Mouse (Mus musculus): ENCODE data around the gene Rpl23.

Rpl23 gene

DNA sequence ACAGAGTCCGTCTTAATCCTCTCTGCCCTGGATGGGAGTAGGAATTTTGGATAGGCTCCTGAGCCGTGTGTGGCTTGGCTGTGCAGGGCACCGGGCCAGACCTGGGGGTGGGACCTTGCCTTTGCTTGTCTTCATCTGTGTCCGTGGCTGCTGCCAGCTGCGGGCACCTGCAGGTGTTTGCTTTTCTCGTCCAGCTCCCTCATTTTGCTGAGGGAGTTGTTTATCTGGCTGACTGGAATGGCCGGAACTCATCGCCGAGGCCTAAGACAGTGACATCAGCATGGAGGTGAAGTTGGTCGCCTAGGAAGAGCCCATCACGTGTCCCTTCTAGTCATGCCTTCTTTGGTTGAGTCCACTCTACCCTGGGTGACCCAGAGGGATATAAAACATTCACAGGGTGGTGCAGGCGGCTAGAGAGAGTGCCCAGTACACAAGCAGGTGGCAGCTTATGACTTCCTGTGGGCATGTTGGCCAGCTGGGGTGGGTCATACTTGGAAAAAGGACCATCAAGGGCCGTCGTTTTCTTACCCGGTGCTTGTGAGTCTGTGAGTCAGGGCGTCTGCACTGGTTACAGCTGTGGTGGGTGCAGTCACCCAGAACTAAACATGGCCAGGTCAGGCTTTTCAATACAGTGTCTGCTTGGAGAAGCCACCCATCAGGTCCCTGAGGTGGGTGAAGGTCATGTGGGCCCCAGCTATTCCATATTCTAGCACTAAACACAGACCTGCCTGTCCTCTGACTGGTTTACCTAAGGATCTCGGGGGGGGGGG, 31.7 kb upstream of the Rpl23 start:
- DNase-seq (ENCODE audit: low read depth, low spot score): no peak

- peak; percentile 54 for DNase-seq (ENCODE audit: low read depth, low spot score)
Observed at GRCm38 (mm10) chr11:97813085-97813484, 30.8 kb upstream of the Rpl23 start.

DNA sequence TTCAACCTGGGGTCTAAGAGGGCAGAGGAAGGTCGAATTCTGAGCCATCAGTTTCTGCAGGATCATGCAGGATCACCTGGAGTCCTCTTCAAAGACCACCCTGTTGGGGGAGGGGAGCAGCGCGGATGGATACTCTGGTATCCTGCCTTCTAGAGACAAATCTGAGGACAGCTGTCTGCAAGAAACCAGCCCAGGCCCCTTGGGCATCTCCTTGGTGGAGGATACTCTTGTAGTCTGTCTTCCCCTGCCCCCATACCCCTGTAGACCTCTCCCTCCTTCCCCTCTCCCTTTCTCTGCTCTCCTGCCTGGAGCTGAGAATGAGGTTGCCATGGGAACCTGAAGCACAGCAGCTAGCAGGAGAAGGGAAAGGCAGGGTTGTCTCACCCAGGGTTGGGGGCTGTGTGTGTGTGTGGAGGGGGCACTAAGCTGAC, 30.3 kb upstream of the Rpl23 start:
- DNase-seq (ENCODE audit: low read depth, low spot score): peak; percentile 86

DNA sequence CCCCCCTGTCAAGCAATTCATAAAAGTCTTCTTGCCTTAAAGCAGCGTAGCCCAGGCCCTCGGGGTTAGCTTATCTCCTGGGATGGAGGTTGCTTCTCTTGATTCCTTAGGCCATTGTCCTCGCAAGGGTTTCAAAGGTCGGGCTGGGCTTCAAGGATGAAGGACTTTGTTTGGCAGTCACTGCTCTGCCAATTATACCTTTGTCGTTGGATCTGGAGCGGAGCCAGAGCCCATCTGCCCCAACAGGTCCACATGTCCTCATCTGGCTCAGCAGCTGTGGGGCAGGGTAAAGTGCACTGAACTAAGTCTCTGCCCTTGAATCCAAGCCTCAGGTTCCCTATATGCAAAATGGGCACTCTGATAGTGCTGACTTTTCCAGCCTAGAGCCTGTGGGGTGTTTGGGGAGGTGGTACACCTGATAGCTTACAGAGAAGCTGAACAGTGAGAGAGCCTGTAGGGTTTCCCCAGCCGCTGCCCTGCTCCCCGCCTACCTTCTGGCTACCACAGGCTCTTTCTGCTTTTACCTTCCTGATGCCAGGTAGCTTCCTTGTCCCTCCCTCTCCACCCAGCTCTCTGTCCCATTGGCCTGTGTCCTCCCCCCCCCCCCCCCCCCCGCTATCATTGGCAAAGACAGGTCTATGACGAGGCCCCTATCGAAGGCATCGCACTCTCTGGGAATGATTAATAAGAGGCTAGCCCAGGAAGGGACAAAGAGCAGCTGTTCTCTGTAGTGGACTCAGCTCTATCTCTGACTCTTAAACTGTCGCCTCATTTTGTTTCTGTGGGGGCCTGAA, 29.5 kb upstream of the Rpl23 start:
- no peak for DNase-seq (ENCODE audit: low read depth, low spot score)

GRCm38 (mm10) chr11:97810970-97811369, 28.7 kb upstream of the Rpl23 start:
- DNase-seq (ENCODE audit: low read depth, low spot score): no peak

DNA sequence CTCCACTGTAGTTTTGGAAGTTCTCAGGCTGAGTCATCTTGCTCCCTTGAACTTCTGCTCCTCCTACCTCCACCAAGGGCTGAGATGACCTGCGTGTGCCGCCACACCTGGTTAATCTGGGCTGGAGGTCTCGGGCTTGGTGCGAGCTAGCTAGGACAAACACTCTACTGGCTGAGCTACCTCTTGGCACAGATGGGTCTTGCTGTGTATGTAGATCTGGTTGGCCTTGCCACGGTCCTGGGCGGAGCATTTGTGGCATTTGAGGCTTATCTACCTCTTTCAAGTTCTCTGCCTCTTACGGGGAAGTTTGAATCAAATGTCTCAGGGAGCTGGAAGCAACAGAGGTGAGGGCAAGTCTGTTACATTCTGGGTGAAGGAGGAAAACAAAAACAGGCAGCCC, 28.1 kb upstream of the Rpl23 start:
- no peak for DNase-seq (ENCODE audit: low read depth, low spot score)

GRCm38 (mm10) chr11:97809235-97810121, 27.2 kb upstream of the Rpl23 start:
- no peak for DNase-seq (ENCODE audit: low read depth, low spot score)

GRCm38 (mm10) chr11:97808621-97809234, 26.5 kb upstream of the Rpl23 start:
- DNase-seq (ENCODE audit: low read depth, low spot score): peak; percentile 63

GRCm38 (mm10) chr11:97808093-97808492, 25.9 kb upstream of the Rpl23 start:
- DNase-seq (ENCODE audit: low read depth, low spot score): no peak

DNA sequence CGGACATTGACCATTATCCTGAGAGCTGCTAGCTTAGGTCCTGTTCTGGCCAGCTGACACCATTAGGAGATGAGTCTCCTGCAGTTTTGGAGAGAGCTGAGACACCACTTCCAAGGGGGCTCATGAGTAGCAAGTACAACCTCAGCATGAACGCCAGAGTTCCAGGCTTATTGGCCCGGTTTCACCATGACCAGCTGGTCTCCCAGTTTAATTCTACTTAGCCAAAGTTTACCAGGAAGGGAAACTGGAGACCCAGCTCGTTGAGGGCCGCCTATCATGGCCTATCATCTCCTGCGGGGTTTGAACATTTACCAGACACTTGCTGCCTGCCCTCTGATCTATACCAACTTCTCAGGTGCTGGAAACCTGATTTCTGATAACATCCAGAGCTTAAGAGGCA, 25.4 kb upstream of the Rpl23 start:
- DNase-seq (ENCODE audit: low read depth, low spot score): no peak

GRCm38 (mm10) chr11:97806613-97806964, 24.4 kb upstream of the Rpl23 start:
- DNase-seq (ENCODE audit: low read depth, low spot score): no peak

DNA sequence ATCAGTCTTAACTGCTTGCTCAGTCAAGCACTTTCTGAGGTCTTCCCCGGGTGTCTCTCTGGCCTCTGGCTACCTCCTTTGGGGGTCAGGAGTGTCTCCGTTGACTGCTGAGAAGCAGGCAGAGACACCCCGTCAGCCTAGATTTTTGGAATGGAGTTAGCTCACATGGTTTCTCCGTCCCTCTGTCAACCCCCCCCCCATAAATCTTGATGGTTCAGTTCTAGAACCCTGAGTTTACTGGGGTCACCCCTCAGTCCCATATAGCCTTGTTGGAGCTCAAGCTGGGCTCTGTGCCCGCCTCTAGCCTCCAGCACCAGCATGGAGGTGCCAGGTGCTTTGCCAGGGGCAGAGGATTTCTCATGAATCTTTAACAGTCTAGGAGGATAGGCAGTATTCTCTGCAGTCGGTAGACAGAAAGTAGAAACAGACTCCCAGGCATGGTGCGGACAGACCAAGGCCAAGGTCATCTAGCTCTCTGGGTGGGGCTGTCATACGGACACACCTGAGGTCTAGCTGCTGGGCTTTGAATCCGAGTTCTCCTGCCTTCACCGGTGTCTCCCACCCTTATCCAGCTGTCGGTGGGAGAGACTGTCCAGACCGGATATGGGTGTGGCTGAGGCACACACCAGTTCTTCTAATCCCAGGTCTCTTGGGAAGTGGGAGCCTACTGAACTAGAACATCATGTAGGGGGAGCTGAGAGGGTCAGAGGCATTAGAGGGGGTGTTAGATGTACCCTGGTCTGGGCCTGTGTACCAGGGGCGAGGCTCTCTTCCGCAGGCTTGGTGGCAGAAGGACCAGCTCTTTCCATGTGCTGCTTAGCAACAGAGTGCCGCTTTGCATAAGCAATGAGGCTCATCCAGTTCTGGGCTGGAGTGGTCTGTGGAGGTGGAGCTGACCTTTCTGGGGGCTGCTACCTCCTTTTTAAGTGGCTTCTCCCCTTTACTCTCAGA, 23.7 kb upstream of the Rpl23 start:
- DNase-seq (ENCODE audit: low read depth, low spot score): no peak

DNA sequence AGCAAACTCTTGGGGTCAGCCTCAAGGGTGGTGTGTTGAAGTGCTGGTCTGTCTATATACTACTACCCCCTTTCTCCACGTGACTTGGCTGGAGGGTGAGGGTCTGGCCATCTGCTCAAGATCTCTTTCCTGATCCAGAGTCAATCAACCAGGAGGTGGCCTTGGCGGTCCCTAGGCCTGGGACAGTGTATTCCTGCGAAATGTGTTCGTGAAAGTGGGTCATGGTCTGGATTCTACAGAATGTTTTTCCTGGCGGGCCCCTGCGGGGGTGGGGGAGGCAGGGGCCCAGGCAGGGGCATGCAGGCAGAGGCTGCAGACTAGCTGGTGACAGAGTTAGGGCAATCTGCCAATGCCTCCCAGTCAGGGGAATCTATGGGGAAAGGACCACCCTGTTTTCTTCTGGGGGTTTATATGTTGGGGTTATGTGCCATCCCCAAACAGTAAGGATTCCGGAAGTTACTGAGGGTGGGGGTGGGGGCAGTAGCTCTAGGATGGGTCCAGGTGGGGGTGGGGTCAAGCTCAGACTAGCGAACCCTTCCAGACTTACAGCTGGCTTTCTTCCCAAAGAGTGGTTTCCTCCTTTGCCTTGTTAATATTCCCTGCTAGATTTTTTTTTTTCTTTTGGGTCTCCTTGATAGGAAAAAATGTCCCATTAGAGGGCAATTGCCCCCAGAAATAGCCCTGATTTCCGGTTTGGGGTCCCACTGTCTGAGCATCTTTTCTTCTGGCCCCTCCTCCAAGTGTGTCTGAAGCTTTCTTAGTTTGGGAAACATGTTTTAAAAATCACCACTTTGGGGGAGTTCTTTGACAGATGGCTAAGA, 22.8 kb upstream of the Rpl23 start:
- no peak for DNase-seq (ENCODE audit: low read depth, low spot score)

- no peak for DNase-seq (ENCODE audit: low read depth, low spot score)
Observed at GRCm38 (mm10) chr11:97803847-97804246, 21.6 kb upstream of the Rpl23 start.

- DNase-seq (ENCODE audit: low read depth, low spot score): no peak
Observed at GRCm38 (mm10) chr11:97802495-97802894, 20.3 kb upstream of the Rpl23 start.

GRCm38 (mm10) chr11:97802194-97802470, 19.9 kb upstream of the Rpl23 start:
- no peak for DNase-seq (ENCODE audit: low read depth, low spot score)

DNA sequence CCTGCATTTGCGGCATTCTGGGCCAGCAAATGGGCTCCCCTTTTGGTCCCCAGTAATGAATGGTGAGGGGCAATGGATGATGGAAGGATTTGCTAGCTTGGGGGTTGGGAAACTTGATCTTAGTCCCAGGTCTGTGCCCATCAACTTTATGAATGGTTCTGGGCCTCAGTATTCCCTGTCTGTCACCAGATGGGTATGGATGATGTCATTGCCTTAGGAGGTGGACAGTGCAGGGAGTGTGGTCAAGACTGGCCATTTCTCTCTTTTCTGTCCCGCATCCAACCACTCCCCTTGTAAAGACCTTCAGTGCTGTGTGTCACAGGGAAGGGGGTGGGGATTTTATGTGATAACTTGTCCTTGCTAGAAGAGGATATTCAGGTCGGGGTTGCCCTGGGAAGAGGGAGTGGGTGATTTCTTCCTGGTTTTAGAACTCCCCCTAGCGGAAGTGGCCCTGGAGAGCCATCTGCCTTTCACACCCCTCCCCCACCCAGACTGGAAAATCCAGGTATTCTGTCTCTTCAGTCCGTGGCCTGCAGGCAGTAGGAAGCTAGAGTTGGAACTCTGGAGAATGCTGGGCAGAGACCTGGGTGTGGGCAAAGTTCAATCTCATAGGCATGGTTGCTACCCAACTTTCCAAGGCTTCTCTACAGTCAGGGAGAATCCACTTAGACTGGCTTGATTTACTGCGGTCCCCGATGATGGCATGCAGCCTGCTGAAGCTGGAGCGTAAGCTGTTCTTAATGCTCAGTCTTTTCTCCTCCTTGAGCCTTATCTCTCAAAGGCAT, 19.4 kb upstream of the Rpl23 start:
- DNase-seq (ENCODE audit: low read depth, low spot score): peak; percentile 78

DNA sequence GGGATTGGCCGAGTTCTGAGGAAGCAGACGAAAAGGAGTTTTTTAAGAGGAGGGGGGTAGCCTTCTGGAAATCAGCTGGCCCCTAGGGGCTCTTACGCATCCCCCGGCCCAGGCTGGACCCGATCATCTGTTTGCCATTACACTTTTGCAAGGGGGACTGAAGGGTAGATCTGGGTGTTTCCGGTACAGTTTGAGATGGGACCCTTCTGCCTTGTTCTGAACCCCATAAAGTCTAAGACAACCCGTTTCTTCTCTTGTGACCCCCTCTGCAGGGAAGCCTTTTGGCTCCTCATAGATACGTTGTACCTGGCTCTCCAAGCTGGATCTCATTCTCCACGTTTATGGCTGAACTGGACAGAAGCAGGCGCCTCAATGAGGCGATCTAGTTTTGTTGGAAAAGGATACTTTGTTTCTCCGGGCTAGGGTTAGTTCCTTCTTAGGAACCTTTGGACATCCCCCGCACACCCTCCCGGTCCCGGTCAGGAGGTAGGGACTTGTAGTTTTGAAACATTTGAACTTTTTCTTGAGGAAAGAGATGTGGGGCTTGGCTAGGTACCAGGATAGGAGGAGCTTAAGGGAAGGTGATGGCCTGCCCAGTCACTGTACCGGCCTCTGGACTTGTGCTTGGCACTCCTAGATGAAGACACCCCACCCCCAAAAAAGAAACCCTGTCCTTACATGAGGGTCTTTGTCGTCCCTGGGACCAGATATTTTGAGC, 18.6 kb upstream of the Rpl23 start:
- DNase-seq (ENCODE audit: low read depth, low spot score): no peak

Data from brain, adult 2 months (tissue).